In genomic region chr13:120220922-120221321, GRCm38 (mm10) we compare ENCODE assay signal across 28 mouse cellular contexts. TPM values are rescaled to one million over a fixed set of nuclear protein-coding genes. Genes with fewer than 3 reads are reported as not detected.
DNase-seq lines count a peak whose midpoint lies in the region; ATAC-seq lines count a peak whose summit lies in the region.
"Not testable (repeated sequence)": the region's sequence is repeated elsewhere in the genome, so short reads cannot be mapped to it uniquely, and the experiment has no call there.
"Had no signal": no experiment of that assay in that cellular context is flagged by ENCODE, and none has a peak within 500 bp of the region (broad histone marks: within the 10 kb centered on the region; RNA-seq: fewer than 3 reads in every experiment).

No protein-coding gene starts in this region.

- not testable (repeated sequence) for H3K9me3 ChIP-seq in hindbrain, embryonic 11.5 days (ENCODE audit: control insufficient read depth, low read length)

- not testable (repeated sequence) for H3K4me3 ChIP-seq in hindbrain, embryonic 11.5 days (ENCODE audit: low read depth, low read length)

- not testable (repeated sequence) for H3K36me3 ChIP-seq in hindbrain, embryonic 11.5 days (ENCODE audit: control insufficient read depth, insufficient read depth, low read length); splenic B cell, adult 2 months (ENCODE audit: control insufficient read depth, insufficient read depth, low read length, poor library complexity, severe bottlenecking)

- ATAC-seq in CD4-positive, CD25-positive, alpha-beta regulatory T cell, adult 4 months: peak; percentile 41
- peak; percentile 69; the same call in 1 of the 2 replicates for ATAC-seq in common myeloid progenitor, adult 5-6 weeks (replicated peaks; ENCODE audit: low read depth, poor library complexity, severe bottlenecking)
- 0 out of 2 replicates have a peak, but pooled peaks have one; percentile 12 for ATAC-seq in hindbrain, embryonic 11.5 days (ENCODE audit: low FRiP score)
- ATAC-seq in megakaryocyte, adult 5-6 weeks (ENCODE audit: poor library complexity, severe bottlenecking): peak; percentile 40; the same call in 1 of the 2 replicates

- not testable (repeated sequence) for H3K9ac ChIP-seq in hindbrain, embryonic 11.5 days (ENCODE audit: low read depth, low read length)

- not testable (repeated sequence) for H3K4me1 ChIP-seq in hindbrain, embryonic 11.5 days (replicated peaks; ENCODE audit: control insufficient read depth, insufficient read depth, low read length)

- WGBS in hindbrain, embryonic 11.5 days: 90% methylated on average over 5 of the region's 5 CpGs

- H3K27ac ChIP-seq in hindbrain, embryonic 11.5 days (ENCODE audit: low read depth, low read length): not testable (repeated sequence)

- not testable (repeated sequence) for H3K27me3 ChIP-seq in hindbrain, embryonic 11.5 days (ENCODE audit: control insufficient read depth, insufficient read depth, low read length); splenic B cell, adult 2 months (ENCODE audit: control insufficient read depth, insufficient read depth, low read length, poor library complexity, severe bottlenecking)

- not testable (repeated sequence) for H3K4me2 ChIP-seq in hindbrain, embryonic 11.5 days (replicated peaks; ENCODE audit: low read depth, low read length)

- DNase-seq in 416B (ENCODE audit: low read depth) (peak; percentile 8), R1 (ENCODE audit: low read depth, low spot score) (peak; percentile 39)
- not testable (repeated sequence) for DNase-seq in hindbrain, embryonic 11.5 days (ENCODE audit: low spot score)
- peak; percentile 20 for DNase-seq in splenic B cell, adult 2 months (ENCODE audit: low read depth, low spot score)

RNA-seq across cellular contexts. Expression of gene Gm21762, which starts 5.2 kb away (rescaled TPM):
- polyA plus RNA-seq in CD4-positive, CD25-positive, alpha-beta regulatory T cell, adult 4 months (2017; shearing (Covaris generic)): not detected
- total RNA-seq in common myeloid progenitor, adult 5-6 weeks (2017): not detected in 2 replicates
- not detected in 2 replicates for polyA plus RNA-seq in hindbrain, embryonic 11.5 days (2014; fragmentation: Nextera tagmentation; extraction: Ambion mirVana)
- 0.58 and 1.4 TPM in 2 replicates for total RNA-seq in megakaryocyte, adult 5-6 weeks (2015)
- 1.7 and 3.3 TPM in 2 replicates for total RNA-seq in megakaryocyte, adult 5-6 weeks (2017)
- total RNA-seq: adrenal gland, adult 18-20 months; adrenal gland, postnatal 25 days; G1E; gastrocnemius, postnatal 10 days; gastrocnemius, postnatal 4 days; heart, adult 2 months; heart, postnatal 14 days had no signal
- polyA plus RNA-seq: activated CD4-positive, CD25-positive, alpha-beta regulatory T cell, adult 4 months; cerebellum, adult 2 months; embryonic facial prominence, embryonic 11.5 days; embryonic facial prominence, embryonic 15.5 days; erythroblast, embryonic 14.5 days; forebrain, embryonic 10.5 days; forebrain, embryonic 15.5 days; frontal cortex, adult 2 months; G1E; heart, adult 2 months; heart, embryonic 11.5 days; heart, embryonic 15.5 days; hindbrain, embryonic 14.5 days; intestine, embryonic 16.5 days had no signal

RNA-seq across cellular contexts. Expression of gene Gm21731, which starts 18.0 kb away (rescaled TPM):
- polyA plus RNA-seq in CD4-positive, CD25-positive, alpha-beta regulatory T cell, adult 4 months (2017; shearing (Covaris generic)): not detected
- not detected in 2 replicates for total RNA-seq in common myeloid progenitor, adult 5-6 weeks (2017)
- polyA plus RNA-seq in hindbrain, embryonic 11.5 days (2014; fragmentation: Nextera tagmentation; extraction: Ambion mirVana): not detected in 2 replicates
- not detected in 2 replicates for total RNA-seq in megakaryocyte, adult 5-6 weeks (2015)
- total RNA-seq in megakaryocyte, adult 5-6 weeks (2017): not detected in 2 replicates
- total RNA-seq: adrenal gland, adult 18-20 months; adrenal gland, postnatal 25 days; G1E; gastrocnemius, postnatal 10 days; gastrocnemius, postnatal 4 days; heart, adult 2 months; heart, postnatal 14 days; hematopoietic stem cell, adult 5-6 weeks had no signal
- polyA plus RNA-seq: activated CD4-positive, CD25-positive, alpha-beta regulatory T cell, adult 4 months; cerebellum, adult 2 months; embryonic facial prominence, embryonic 11.5 days; embryonic facial prominence, embryonic 15.5 days; erythroblast, embryonic 14.5 days; forebrain, embryonic 10.5 days; forebrain, embryonic 15.5 days; frontal cortex, adult 2 months; G1E; heart, adult 2 months; heart, embryonic 11.5 days; heart, embryonic 15.5 days; hindbrain, embryonic 14.5 days; intestine, embryonic 16.5 days; kidney, adult 2 months had no signal

RNA-seq across cellular contexts. Expression of gene AF067061, which starts 42.0 kb away (rescaled TPM):
- polyA plus RNA-seq in CD4-positive, CD25-positive, alpha-beta regulatory T cell, adult 4 months (2017; shearing (Covaris generic)): not detected
- not detected in 2 replicates for total RNA-seq in common myeloid progenitor, adult 5-6 weeks (2017)
- polyA plus RNA-seq in hindbrain, embryonic 11.5 days (2014; fragmentation: Nextera tagmentation; extraction: Ambion mirVana): not detected in 2 replicates
- not detected in 2 replicates for total RNA-seq in megakaryocyte, adult 5-6 weeks (2015)
- not detected in 2 replicates for total RNA-seq in megakaryocyte, adult 5-6 weeks (2017)
- total RNA-seq: adrenal gland, adult 18-20 months; adrenal gland, postnatal 25 days; gastrocnemius, postnatal 10 days; gastrocnemius, postnatal 4 days; heart, adult 2 months; heart, postnatal 14 days; hematopoietic stem cell, adult 5-6 weeks had no signal
- polyA plus RNA-seq: activated CD4-positive, CD25-positive, alpha-beta regulatory T cell, adult 4 months; cerebellum, adult 2 months; embryonic facial prominence, embryonic 11.5 days; embryonic facial prominence, embryonic 15.5 days; erythroblast, embryonic 14.5 days; forebrain, embryonic 10.5 days; forebrain, embryonic 15.5 days; frontal cortex, adult 2 months; G1E; heart, adult 2 months; heart, embryonic 11.5 days; heart, embryonic 15.5 days; hindbrain, embryonic 14.5 days; intestine, embryonic 16.5 days; kidney, adult 2 months had no signal

RNA-seq across cellular contexts. Expression of gene Gm21818, which starts 48.7 kb away (rescaled TPM):
- polyA plus RNA-seq in CD4-positive, CD25-positive, alpha-beta regulatory T cell, adult 4 months (2017; shearing (Covaris generic)): not detected
- total RNA-seq in common myeloid progenitor, adult 5-6 weeks (2017): not detected in 2 replicates
- polyA plus RNA-seq in hindbrain, embryonic 11.5 days (2014; fragmentation: Nextera tagmentation; extraction: Ambion mirVana): not detected in 2 replicates
- total RNA-seq in megakaryocyte, adult 5-6 weeks (2015): not detected in 2 replicates
- total RNA-seq in megakaryocyte, adult 5-6 weeks (2017): not detected in 2 replicates
- total RNA-seq: adrenal gland, adult 18-20 months; adrenal gland, postnatal 25 days; G1E; gastrocnemius, postnatal 10 days; gastrocnemius, postnatal 4 days; heart, adult 2 months; heart, postnatal 14 days; hematopoietic stem cell, adult 5-6 weeks had no signal
- polyA plus RNA-seq: activated CD4-positive, CD25-positive, alpha-beta regulatory T cell, adult 4 months; cerebellum, adult 2 months; embryonic facial prominence, embryonic 11.5 days; embryonic facial prominence, embryonic 15.5 days; erythroblast, embryonic 14.5 days; forebrain, embryonic 10.5 days; forebrain, embryonic 15.5 days; frontal cortex, adult 2 months; G1E; heart, adult 2 months; heart, embryonic 11.5 days; heart, embryonic 15.5 days; hindbrain, embryonic 14.5 days; intestine, embryonic 16.5 days; kidney, adult 2 months had no signal

Comparison
In these comparisons a context has a peak if more than half of its experiments do, and no peak if none do; other contexts are left out.
1. ATAC-seq: peak in every context shown above with its lines; median percentile 69 in common myeloid progenitor, adult 5-6 weeks; 41 in CD4-positive, CD25-positive, alpha-beta regulatory T cell, adult 4 months; 40 in megakaryocyte, adult 5-6 weeks; 12 in hindbrain, embryonic 11.5 days.